Mouse (Mus musculus): ENCODE results near the gene Sept10.

Gene Sept10

GRCm38 (mm10) chr10:59221473-59222270 is at the start of gene Sept10, which contains the start of gene Sowahc:
Sept10 (minus strand) TSS chr10:59221847.
Sowahc (plus strand) TSS chr10:59221953.
- DNase-seq (ENCODE audit: low spot score in 2 of 2): peak; percentile 84 to 94

- DNase-seq (ENCODE audit: low spot score in 2 of 2): no peak
Measured at GRCm38 (mm10) chr10:59268754-59269153, 47.1 kb upstream of the Sept10 start.

DNA sequence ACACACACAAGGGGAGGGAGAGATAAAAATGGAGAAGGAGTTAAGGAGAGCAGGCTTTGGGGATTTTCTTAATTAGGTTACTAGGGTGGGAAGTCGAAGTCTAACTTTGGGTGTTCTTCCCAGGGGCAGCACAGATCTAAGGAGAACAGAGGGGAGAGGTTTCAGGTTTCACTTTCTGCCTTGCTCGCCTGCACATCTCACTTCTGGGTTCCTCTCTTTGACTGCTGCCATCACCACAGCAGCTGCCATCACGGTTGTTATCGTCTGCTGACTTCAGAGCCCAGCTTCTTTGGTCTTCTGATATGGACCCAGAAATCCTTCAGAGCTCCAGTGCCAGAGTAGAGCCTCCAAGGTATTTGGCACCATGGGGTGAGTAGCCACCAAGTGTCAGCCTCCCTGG is 46.5 kb upstream of the Sept10 start:
- no peak for DNase-seq (ENCODE audit: low spot score in 2 of 2)

GRCm38 (mm10) chr10:59267275-59267674 is 45.6 kb upstream of the Sept10 start:
- no peak for DNase-seq (ENCODE audit: low spot score in 2 of 2)

- no peak for DNase-seq (ENCODE audit: low spot score in 2 of 2)
Measured at GRCm38 (mm10) chr10:59266097-59266496, 44.5 kb upstream of the Sept10 start.

- DNase-seq (ENCODE audit: low spot score in 2 of 2): no peak
Measured at GRCm38 (mm10) chr10:59265674-59266073, 44.0 kb upstream of the Sept10 start.

DNA sequence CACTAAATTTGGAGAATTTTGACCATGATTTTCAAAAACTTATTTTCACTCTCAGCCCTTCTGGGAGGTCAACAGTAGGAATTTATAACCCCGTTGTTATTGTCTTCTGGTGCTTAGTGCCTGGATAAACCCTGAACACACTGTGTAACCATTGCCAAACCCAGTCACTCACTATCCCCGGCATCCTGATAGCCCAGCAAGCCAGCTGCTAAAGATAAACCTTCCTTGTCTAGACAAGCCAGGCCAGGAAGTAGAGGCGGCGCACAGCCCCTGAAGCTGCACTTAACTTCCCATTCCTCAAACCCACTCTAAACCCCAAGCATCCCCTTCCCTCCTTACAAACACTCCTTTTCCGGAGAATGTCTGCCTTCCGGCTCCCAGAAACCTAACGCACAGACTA is 43.4 kb upstream of the Sept10 start:
- peak in 1 of 2 experiments; percentile 35 for DNase-seq (ENCODE audit: low spot score in 2 of 2)

- DNase-seq (ENCODE audit: low spot score in 2 of 2): no peak
Measured at GRCm38 (mm10) chr10:59262979-59263378, 41.3 kb upstream of the Sept10 start.

DNA sequence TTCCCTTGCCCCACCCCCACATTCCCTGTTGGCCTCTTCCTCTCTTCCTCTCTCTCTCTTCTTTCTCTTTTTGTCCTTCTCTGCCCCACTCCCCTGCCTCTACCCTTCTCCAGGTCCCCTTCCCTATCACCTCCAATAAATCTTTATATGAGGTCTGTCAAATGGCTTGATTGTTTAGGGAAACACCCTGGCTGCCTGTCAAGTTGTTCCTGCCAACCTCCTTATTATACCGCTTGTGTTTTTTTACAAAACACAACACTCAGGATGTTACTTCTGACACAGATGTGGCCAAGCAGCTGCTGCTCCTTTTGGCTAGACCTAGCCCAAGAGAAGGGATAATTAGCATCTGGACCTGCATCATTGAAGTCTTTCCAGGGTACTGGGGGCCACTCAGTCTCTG is 40.4 kb upstream of the Sept10 start:
- no peak for DNase-seq (ENCODE audit: low spot score in 2 of 2)

DNA sequence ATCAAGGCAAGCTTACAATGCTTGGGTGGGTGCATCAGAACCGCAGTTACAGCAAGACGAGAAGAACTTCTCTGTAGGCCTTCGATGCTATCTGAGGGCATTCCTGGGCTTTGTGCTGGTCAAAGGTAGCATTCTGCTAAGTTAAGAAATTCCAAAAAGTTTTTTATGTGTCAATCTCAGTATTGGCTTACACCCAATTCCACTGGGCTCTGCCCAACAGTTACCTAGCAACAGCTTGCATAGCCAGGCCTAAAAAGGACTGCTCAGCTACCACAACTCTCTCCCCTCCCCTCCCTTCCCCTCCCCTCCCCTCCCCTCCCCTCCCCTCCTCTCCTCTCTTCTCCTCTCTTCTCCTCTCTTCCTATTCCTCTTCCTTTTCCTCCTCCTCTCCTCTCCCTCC is 40.0 kb upstream of the Sept10 start:
- no peak for DNase-seq (ENCODE audit: low spot score in 2 of 2)

GRCm38 (mm10) chr10:59259572-59259971 is 37.9 kb upstream of the Sept10 start:
- peak in 1 of 2 experiments; percentile 17 for DNase-seq (ENCODE audit: low spot score in 2 of 2)

DNA sequence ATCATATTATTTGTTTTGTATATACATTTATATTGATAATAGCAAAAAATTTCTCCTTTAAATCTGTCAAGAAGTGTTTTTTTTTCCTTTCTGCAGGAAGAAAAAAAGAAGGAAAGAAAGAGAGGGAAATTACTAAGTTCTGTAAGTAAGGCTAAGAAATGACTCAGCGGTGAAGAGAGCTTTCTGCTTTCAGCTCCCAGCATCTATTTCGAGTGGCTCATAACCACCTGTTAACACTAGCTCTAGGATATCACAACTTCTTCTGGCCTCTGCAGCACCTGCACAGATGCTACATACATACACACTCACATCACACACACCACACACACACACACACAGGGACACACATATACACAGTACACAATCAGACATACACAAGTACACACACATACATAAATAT is 34.9 kb upstream of the Sept10 start:
- no peak for DNase-seq (ENCODE audit: low spot score in 2 of 2)

- no peak for DNase-seq (ENCODE audit: low spot score in 2 of 2)
Measured at GRCm38 (mm10) chr10:59253541-59254079, 32.0 kb upstream of the Sept10 start.

DNA sequence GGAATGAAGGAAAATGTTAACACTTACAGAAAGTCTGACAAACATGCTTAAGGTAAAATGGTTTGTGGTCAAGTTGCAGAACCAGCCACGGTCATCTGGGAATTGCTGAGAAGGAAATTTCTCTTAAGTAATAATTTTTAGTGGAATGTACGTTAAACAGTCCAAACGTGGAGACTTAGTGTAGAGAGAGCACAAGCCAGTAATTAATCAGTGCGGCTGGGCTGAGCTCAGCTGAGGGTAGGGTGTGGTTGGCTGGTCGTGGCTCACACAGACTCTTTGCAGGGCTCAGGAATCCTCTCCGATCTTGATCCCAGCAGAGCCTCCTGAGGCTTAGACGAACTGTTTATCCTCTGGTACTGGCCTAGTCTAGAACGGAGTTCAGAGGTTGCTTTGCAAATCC is 30.7 kb upstream of the Sept10 start:
- DNase-seq (ENCODE audit: low spot score in 2 of 2): no peak

DNA sequence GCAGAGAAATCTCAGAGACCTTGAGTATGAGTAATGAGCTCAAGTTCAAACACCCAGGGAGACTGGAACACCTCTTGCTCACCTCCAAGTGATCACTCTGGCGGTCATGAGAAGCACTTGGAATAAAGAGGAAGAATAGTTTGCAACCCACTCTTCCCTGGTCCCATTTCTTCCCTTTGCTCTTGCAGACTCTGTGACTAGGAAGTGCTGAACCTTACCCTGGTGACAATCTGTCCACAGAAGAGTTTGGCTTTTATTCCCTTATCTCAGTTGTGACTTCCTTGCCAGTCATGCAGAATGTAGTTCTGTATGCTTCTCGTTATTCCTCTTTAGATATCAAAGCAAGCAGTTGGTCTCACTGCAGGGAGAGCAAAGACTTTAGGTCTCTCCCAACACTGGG is 30.3 kb upstream of the Sept10 start:
- no peak for DNase-seq (ENCODE audit: low spot score in 2 of 2)

GRCm38 (mm10) chr10:59250679-59251078 is 29.0 kb upstream of the Sept10 start:
- no peak for DNase-seq (ENCODE audit: low spot score in 2 of 2)

DNA sequence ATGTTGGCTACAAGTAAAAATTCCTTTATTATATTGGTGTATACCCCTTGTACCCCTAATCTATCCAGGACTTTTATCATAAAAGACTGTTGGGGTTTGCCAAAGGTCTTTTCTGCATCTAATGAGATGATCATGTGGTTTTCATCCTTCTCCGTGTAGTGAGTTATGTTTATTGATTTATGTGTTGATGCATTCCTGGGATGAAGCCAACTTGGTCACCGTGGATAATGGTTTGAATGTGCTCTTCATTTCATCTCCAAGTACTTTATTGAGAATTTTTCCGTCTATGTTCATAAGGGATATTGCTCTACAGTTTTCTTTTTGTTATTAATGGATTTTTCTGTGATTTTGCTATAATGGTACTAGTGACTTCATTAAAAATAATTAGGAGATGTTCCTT is 27.9 kb upstream of the Sept10 start:
- DNase-seq (ENCODE audit: low spot score in 2 of 2): no peak

GRCm38 (mm10) chr10:59241141-59241541 is 19.5 kb upstream of the Sept10 start:
- peak in 1 of 2 experiments; percentile 29 for DNase-seq (ENCODE audit: low spot score in 2 of 2)

- DNase-seq (ENCODE audit: low spot score in 2 of 2): no peak
Measured at GRCm38 (mm10) chr10:59237757-59238156, 16.1 kb upstream of the Sept10 start.

GRCm38 (mm10) chr10:59236486-59236885 is 14.8 kb upstream of the Sept10 start:
- DNase-seq (ENCODE audit: low spot score in 2 of 2): no peak

- DNase-seq (ENCODE audit: low spot score in 2 of 2): no peak
Measured at GRCm38 (mm10) chr10:59235847-59236246, 14.2 kb upstream of the Sept10 start.

GRCm38 (mm10) chr10:59235227-59235626 is 13.6 kb upstream of the Sept10 start:
- DNase-seq (ENCODE audit: low spot score in 2 of 2): no peak

- DNase-seq (ENCODE audit: low spot score in 2 of 2): no peak
Measured at GRCm38 (mm10) chr10:59229205-59229820, 7.7 kb upstream of the Sept10 start.
